Mouse (Mus musculus) neutrophil, adult 5-6 weeks (primary cell): ENCODE data around the gene Ttc16. TPM values are rescaled to one million over a fixed set of nuclear protein-coding genes. Genes with fewer than 3 reads are reported as not detected.

Source experiments
- total RNA-seq: library from RNA; stranded (forward); fragments of 200-1000 nt; gene quantifications from 2 replicates; pipeline ENCODE4 v1.2.3, GENCODE M21; 2017

Gene Ttc16
- total RNA-seq, 1 experiment from 2014 or later, result 0.47 TPM

Other genes starting within 250 kb of the Ttc16 start
- 36.8 and 38.4 TPM in 2 replicates for gene Fam102a, start 240.3 kb downstream of the Ttc16 start, total RNA-seq
- gene Dpm2, start 204.8 kb downstream of the Ttc16 start, total RNA-seq, result 38.6 and 47.6 TPM in 2 replicates
- gene Pip5kl1, start 200.8 kb downstream of the Ttc16 start, total RNA-seq, result 1.3 and 1.4 TPM in 2 replicates
- not detected in 2 replicates for gene 9430097D07Rik, start 199.9 kb downstream of the Ttc16 start, total RNA-seq
- gene St6galnac4, start 188.5 kb downstream of the Ttc16 start, total RNA-seq, result 13.6 and 16.9 TPM in 2 replicates
- gene St6galnac6, start 175.9 kb downstream of the Ttc16 start, total RNA-seq, result 4.7 and 5.4 TPM in 2 replicates
- gene Ak1, start 153.9 kb downstream of the Ttc16 start, total RNA-seq, result not detected in 2 replicates
- gene Eng, start 129.0 kb downstream of the Ttc16 start, total RNA-seq, result 0.25 TPM in 1 of 2 replicates, not detected in the other
- gene Fpgs, start 71.5 kb downstream of the Ttc16 start, total RNA-seq, result 9.0 and 10.1 TPM in 2 replicates
- gene Cdk9, start 62.6 kb downstream of the Ttc16 start, total RNA-seq, result 97.2 and 121 TPM in 2 replicates
- gene Sh2d3c, start 54.6 kb downstream of the Ttc16 start, total RNA-seq, result 151 and 152 TPM in 2 replicates
- gene 6330409D20Rik, start 34.6 kb downstream of the Ttc16 start, total RNA-seq, result not detected in 2 replicates
- 28.0 and 31.1 TPM in 2 replicates for gene Tor2a, start 18.4 kb downstream of the Ttc16 start, total RNA-seq
- gene Ptrh1, start 153 bp upstream of the Ttc16 start, total RNA-seq, result 2.0 TPM in 1 of 2 replicates, not detected in the other
- not detected in 2 replicates for gene Cfap157, start 8.8 kb upstream of the Ttc16 start, total RNA-seq
- 2.3 and 3.3 TPM in 2 replicates for gene Stxbp1, start 71.6 kb upstream of the Ttc16 start, total RNA-seq
- gene Fam129b, start 100.5 kb upstream of the Ttc16 start, total RNA-seq, result 6.1 and 9.7 TPM in 2 replicates
- gene Rpl12, start 185.9 kb upstream of the Ttc16 start, total RNA-seq, result 1,202 and 1,236 TPM in 2 replicates
- 13.5 and 14.9 TPM in 2 replicates for gene Lrsam1, start 186.0 kb upstream of the Ttc16 start, total RNA-seq
- 1.2 TPM in 2 replicates for gene Slc2a8, start 206.4 kb upstream of the Ttc16 start, total RNA-seq